Mouse (Mus musculus): Measurements from ENCODE around the gene Parp6.

- TF ChIP-seq CTCF (IDR thresholded peaks at IDR 0.05; ENCODE audit: control insufficient read depth, insufficient read depth, insufficient replicate concordance, low read depth, low read length) (no peak), POLR2A (IDR thresholded peaks at IDR 0.05; ENCODE audit: control insufficient read depth, low read depth, low read length) (no peak)
Observed at GRCm38 (mm10) chr9:59658146-59658545, 41.1 kb downstream of the Parp6 start.
